Mouse (Mus musculus) lung, postnatal 0 days (tissue): ENCODE measurements around the gene Rpap3.
A peak's percentile ranks its signal among the peaks of the same experiment; 100 is the strongest.

Experiments used
- CTCF ChIP-seq: IDR thresholded peaks from 2 replicates; pipeline ENCODE4 v1.5.1; 2016; ENCODE audit warnings: antibody characterized with exemption, mild to moderate bottlenecking
- EP300 ChIP-seq: IDR thresholded peaks from 2 replicates; pipeline ENCODE4 v1.6.1; 2016; ENCODE audit warnings: antibody characterized with exemption, mild to moderate bottlenecking, control low read depth

- TF ChIP-seq CTCF (peak; percentile 80), EP300 (no peak)
These were observed 40.5 kb downstream of the Rpap3 start for GRCm38 (mm10) chr15:97664981-97665668.
